Mouse (Mus musculus): ENCODE measurements at regions not wholly inside any gene's neighbourhood (a gene's known extent, or its start where the extent isn't known, plus 50 kb on each side); places are given as distances from the start of the nearest gene placed in this dataset.

- DNase-seq (ENCODE audit: extremely low spot score in 1 of 2, low spot score in 2 of 2), result no peak
- intact Hi-C loops (cut with DNase I), result no loop called here
- Histone ChIP-seq H3K27ac (no peak overlapping the region), H3K4me3 (no peak overlapping the region)
- no peak for TF ChIP-seq CTCF (IDR thresholded peaks at IDR 0.05)
These were observed 326.1 kb upstream of the Runx1 start for GRCm38 (mm10) chr16:93152057-93152456.

DNA sequence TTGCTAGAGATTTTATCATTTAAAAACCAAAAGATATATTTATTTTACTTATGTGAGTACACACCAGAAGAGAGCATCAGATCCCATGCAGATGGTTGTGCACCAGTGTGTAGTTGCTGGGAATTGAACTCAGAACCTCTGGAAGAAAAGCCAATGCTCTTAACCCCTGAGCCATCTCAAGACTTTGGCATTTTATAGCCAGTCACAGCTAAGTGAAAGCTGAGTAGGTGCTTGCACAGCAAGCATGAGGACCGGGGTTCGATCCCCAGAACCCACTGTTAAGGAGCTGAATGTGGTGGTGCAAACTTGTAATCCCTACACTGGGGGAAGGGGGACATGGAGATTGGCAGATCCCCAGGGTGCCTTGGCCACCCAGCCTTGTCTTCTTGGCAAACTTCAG is 325.7 kb upstream of the Runx1 start:
- Histone ChIP-seq H3K27ac (no peak overlapping the region), H3K4me3 (no peak overlapping the region)
- DNase-seq (ENCODE audit: extremely low spot score in 1 of 2, low spot score in 2 of 2), result no peak
- intact Hi-C loops (cut with DNase I), result no loop called here
- no peak for TF ChIP-seq CTCF (IDR thresholded peaks at IDR 0.05)

GRCm38 (mm10) chr16:93150451-93150850 is 324.5 kb upstream of the Runx1 start:
- intact Hi-C loops (cut with DNase I), result no loop called here
- Histone ChIP-seq H3K4me3 (no peak overlapping the region), H3K27ac (no peak overlapping the region)
- DNase-seq (ENCODE audit: extremely low spot score in 1 of 2, low spot score in 2 of 2), result peak; percentile 11 to 21
- no peak for TF ChIP-seq CTCF (IDR thresholded peaks at IDR 0.05)

DNA sequence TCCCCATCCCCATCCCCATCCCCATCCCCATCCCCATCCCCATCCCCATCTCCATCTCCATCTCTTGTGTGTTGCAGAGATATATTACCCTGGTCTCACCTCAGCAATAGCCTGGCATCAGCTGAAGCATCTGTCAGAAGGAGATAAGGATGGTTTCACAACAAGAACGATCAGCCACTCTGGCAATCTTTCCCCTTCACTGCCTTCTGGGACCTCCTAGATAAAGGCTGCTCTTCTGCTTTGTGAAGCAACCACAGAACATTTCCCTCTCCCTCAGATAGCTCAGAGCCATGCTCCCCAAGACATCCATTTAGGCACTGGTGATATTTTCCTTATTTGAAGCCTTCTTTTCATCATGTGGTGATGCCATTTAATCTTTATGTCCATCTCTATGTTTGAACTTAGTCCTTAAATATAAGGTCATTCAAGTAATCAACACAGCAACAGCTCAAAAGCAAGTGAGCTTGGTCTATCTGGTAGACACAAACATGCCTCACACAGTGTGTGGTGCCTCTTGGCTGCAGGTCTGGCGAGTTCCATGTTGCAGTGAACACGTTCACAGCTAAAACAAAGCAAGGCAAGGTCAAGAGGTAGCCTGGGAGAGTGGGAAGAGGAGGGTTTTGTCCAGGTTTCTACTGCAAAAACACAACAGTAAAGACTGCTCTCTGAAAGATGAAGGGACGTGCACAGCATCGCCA is 321.7 kb upstream of the Runx1 start:
- TF ChIP-seq CTCF (IDR thresholded peaks at IDR 0.05), result no peak
- intact Hi-C loops (cut with DNase I), result loop anchor here (10.0 kb wide), 1 partner anchor 583 kb away; no protein-coding TSS in a partner anchor
- no peak for DNase-seq (ENCODE audit: extremely low spot score in 1 of 2, low spot score in 2 of 2)
- Histone ChIP-seq H3K27ac (no peak overlapping the region), H3K4me3 (no peak overlapping the region)

DNA sequence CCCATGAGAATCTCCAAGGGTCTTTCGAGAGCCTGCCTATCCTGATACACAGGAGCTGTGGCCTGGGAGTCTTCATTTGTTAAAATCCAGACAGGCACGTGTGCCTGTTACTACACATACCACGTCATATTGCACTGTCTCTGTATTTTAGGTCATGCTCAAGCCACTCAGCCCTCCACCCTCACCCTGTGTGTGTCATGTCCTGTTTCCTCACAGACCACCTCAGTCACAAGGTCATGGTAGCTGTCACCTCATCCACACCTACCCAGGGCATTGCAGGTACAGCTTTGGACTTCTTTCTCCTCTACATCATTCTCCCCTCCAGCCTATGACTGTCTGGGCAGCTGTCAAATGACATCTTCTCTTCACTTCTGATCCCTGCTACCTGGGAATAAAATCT is 320.9 kb upstream of the Runx1 start:
- no peak overlapping the region for H3K27ac ChIP-seq
- TF ChIP-seq CTCF (IDR thresholded peaks at IDR 0.05), result no peak
- no peak overlapping the region for H3K4me3 ChIP-seq
- DNase-seq (ENCODE audit: extremely low spot score in 1 of 2, low spot score in 2 of 2), result no peak
- intact Hi-C loops (cut with DNase I), result loop anchor here (10.0 kb wide), 1 partner anchor 582 kb away; no protein-coding TSS in a partner anchor

GRCm38 (mm10) chr16:93145617-93146016 is 319.7 kb upstream of the Runx1 start:
- no peak for TF ChIP-seq CTCF (IDR thresholded peaks at IDR 0.05)
- intact Hi-C loops (cut with DNase I), result loop anchor here (10.0 kb wide), 1 partner anchor 581 kb away; no protein-coding TSS in a partner anchor
- no peak for DNase-seq (ENCODE audit: extremely low spot score in 1 of 2, low spot score in 2 of 2)
- Histone ChIP-seq H3K4me3 (no peak overlapping the region), H3K27ac (no peak overlapping the region)

- no peak overlapping the region for H3K4me3 ChIP-seq
- intact Hi-C loops (cut with DNase I), result loop anchor here (5.0 to 10.0 kb wide), 2 partner anchors 308 to 579 kb away; no protein-coding TSS in a partner anchor
- H3K27ac ChIP-seq, result no peak overlapping the region
- no peak for TF ChIP-seq CTCF (IDR thresholded peaks at IDR 0.05)
- no peak for DNase-seq (ENCODE audit: extremely low spot score in 1 of 2, low spot score in 2 of 2)
These were observed 318.1 kb upstream of the Runx1 start for GRCm38 (mm10) chr16:93144033-93144432.

GRCm38 (mm10) chr16:93143164-93143563 is 317.2 kb upstream of the Runx1 start:
- Histone ChIP-seq H3K4me3 (no peak overlapping the region), H3K27ac (peak overlapping the region; percentile 41)
- no peak for TF ChIP-seq CTCF (IDR thresholded peaks at IDR 0.05)
- intact Hi-C loops (cut with DNase I), result loop anchor here (5.0 to 10.0 kb wide), 2 partner anchors 309 to 578 kb away; no protein-coding TSS in a partner anchor
- DNase-seq (ENCODE audit: extremely low spot score in 1 of 2, low spot score in 2 of 2), result peak; percentile 64 to 76

DNA sequence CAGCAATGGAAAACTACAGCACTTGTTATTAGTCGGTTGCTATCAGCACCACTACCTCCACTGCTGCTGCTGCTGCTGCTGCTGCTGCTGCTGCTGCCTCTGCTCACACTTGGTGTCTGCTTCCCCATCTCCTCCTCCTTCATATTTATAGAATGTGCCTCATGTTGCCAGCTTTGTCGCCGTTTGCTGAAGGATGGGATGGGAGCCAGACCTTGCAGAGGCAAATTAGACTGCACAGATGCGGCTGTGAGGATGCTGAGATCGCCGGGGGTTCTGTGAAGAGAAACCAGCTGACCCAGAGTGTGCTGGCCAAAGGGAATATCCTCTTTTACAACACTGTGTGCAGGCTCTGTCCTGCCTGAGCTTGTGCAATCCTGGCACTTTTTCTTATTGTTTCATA is 316.0 kb upstream of the Runx1 start:
- DNase-seq (ENCODE audit: extremely low spot score in 1 of 2, low spot score in 2 of 2), result peak; percentile 15 to 25
- no peak overlapping the region for H3K27ac ChIP-seq
- H3K4me3 ChIP-seq, result no peak overlapping the region
- intact Hi-C loops (cut with DNase I), result loop anchor here (5.0 to 10.0 kb wide), 2 partner anchors 310 to 577 kb away; no protein-coding TSS in a partner anchor
- TF ChIP-seq CTCF (IDR thresholded peaks at IDR 0.05), result no peak

- no peak for TF ChIP-seq CTCF (IDR thresholded peaks at IDR 0.05)
These were observed 314.7 kb upstream of the Runx1 start for GRCm38 (mm10) chr16:93140535-93141110.

DNA sequence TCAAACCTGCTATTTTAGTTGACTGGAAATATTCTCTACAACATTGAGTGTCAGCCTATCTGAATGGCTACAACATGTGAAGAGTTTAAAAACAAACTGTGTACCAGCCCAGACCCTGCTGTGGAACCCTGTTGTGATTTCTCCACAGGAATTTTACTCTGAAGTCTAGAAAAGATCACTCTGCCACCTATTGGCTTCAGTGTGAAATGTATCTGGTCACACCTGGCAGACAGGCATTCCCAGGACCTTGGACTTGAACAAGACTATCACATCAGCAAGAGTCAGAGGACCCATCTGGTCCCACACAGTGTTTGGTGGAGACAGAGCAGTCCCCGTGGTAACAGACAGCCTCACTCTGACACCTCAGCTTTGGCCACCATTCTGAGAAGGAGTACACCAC is 311.3 kb upstream of the Runx1 start:
- no peak overlapping the region for H3K4me3 ChIP-seq
- no peak for DNase-seq (ENCODE audit: extremely low spot score in 1 of 2, low spot score in 2 of 2)
- no peak overlapping the region for H3K27ac ChIP-seq
- intact Hi-C loops (cut with DNase I), result loop anchor here (5.0 kb wide), 1 partner anchor 440 kb away; no protein-coding TSS in a partner anchor
- peak; percentile 60 for TF ChIP-seq CTCF (IDR thresholded peaks at IDR 0.05)

More at GRCm38 (mm10) chr16:93140535-93141110, 314.7 kb upstream of the Runx1 start:
- H3K27ac ChIP-seq, result no peak overlapping the region
- no peak for DNase-seq (ENCODE audit: extremely low spot score in 1 of 2, low spot score in 2 of 2)
- H3K4me3 ChIP-seq, result no peak overlapping the region
- intact Hi-C loops (cut with DNase I), result loop anchor here (5.0 to 10.0 kb wide), 2 partner anchors 312 to 576 kb away; no protein-coding TSS in a partner anchor

GRCm38 (mm10) chr16:93131404-93131803 is 305.5 kb upstream of the Runx1 start:
- H3K4me3 ChIP-seq, result no peak overlapping the region
- no peak for DNase-seq (ENCODE audit: extremely low spot score in 1 of 2, low spot score in 2 of 2)
- intact Hi-C loops (cut with DNase I), result no loop called here
- no peak for TF ChIP-seq CTCF (IDR thresholded peaks at IDR 0.05)
- no peak overlapping the region for H3K27ac ChIP-seq
